In the genomic region with DNA sequence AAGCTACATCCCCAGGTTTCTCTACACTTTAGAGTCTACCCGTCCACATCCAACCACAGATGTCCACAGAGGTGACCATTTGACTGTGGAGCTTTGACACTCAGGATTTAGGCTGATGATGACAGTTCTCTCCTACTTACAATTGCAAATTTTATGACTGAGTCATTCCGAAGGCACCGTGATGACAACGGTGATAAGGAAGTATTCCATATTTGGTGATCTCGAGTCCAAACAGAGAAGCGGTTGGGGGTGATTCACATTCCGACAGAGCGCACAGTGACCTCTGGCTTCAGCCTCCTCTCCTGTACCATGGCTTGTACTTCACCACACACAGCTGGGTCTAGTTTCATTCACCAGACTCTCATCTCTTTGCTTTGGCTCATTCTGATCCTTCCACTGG, we compare ENCODE assay signal across 20 mouse cellular contexts.
"Had no signal": no experiment of that assay in that cellular context is flagged by ENCODE, and none has a peak within 500 bp of the region (broad histone marks: within the 10 kb centered on the region; RNA-seq: fewer than 3 reads in every experiment).

No protein-coding gene starts in this region.

- H3K27me3 ChIP-seq: liver, embryonic 15.5 days had no signal

- H3K4me2 ChIP-seq: liver, embryonic 15.5 days; lung, embryonic 14.5 days; midbrain, embryonic 11.5 days; midbrain, embryonic 13.5 days; midbrain, embryonic 15.5 days; neural tube, embryonic 13.5 days; neural tube, embryonic 15.5 days had no signal

- DNase-seq: liver, postnatal 0 days; lung, embryonic 14.5 days; lung, postnatal 14 days; lung, postnatal 36 days; retina, postnatal 1 day; right cerebral cortex, adult 18-20 months; right cerebral cortex, postnatal 25 days; right cerebral cortex, postnatal 4 days; spleen, adult 18-20 months; thymus, adult 2 months; thymus, postnatal 25 days; thymus, postnatal 4 days had no signal

- H3K27ac ChIP-seq: liver, embryonic 15.5 days; macrophage; midbrain, embryonic 13.5 days; midbrain, embryonic 15.5 days; neural tube, embryonic 13.5 days; neural tube, embryonic 15.5 days had no signal

- H3K36me3 ChIP-seq: liver, embryonic 15.5 days; midbrain, embryonic 13.5 days; midbrain, embryonic 15.5 days; neural tube, embryonic 13.5 days; neural tube, embryonic 15.5 days had no signal

- H3K4me3 ChIP-seq: liver, embryonic 15.5 days; megakaryocyte, embryonic 14.5 days; midbrain, embryonic 13.5 days; midbrain, embryonic 15.5 days; neural tube, embryonic 13.5 days; neural tube, embryonic 15.5 days had no signal

- H3K4me1 ChIP-seq: liver, embryonic 15.5 days; megakaryocyte, embryonic 14.5 days had no signal

- H3K9me3 ChIP-seq: liver, embryonic 15.5 days; midbrain, embryonic 13.5 days; midbrain, embryonic 15.5 days; neural tube, embryonic 13.5 days; neural tube, embryonic 15.5 days had no signal

- H3K9ac ChIP-seq: liver, embryonic 15.5 days; liver, postnatal 0 days; lung, embryonic 14.5 days; midbrain, embryonic 13.5 days; midbrain, embryonic 15.5 days; neural tube, embryonic 13.5 days; neural tube, embryonic 15.5 days had no signal
